Mouse (Mus musculus) CH12F3 (cell line): Measurements from ENCODE around the gene Tas1r1.
"Not testable (repeated sequence)": the region's sequence is repeated elsewhere in the genome, so short reads cannot be mapped to it uniquely, and the experiment has no call there.

ENCODE experiments used
- in situ Hi-C: fragments of 300-500 bp; cut with MboI; formaldehyde crosslinking; loops from 2 replicates; pipeline ENCODE4 v1.14.3; 2020; ENCODE audit warnings: low sequenced_read_pairs

The Tas1r1 gene

GRCm38 (mm10) chr4:152044609-152045008 is 6.2 kb upstream of the Tas1r1 start:
- in situ Hi-C loops, result no loop called here

GRCm38 (mm10) chr4:152043171-152043570 is 4.8 kb upstream of the Tas1r1 start:
- in situ Hi-C loops, result no loop called here

- in situ Hi-C loops, result no loop called here
Observed at GRCm38 (mm10) chr4:152041924-152042641, 3.7 kb upstream of the Tas1r1 start.

GRCm38 (mm10) chr4:152039831-152040310 is 1.5 kb upstream of the Tas1r1 start:
- in situ Hi-C loops, result no loop called here

- in situ Hi-C loops, result no loop called here
Observed at GRCm38 (mm10) chr4:152038985-152039830, 840 bp upstream of the Tas1r1 start, which contains the start of gene Nol9. Gene Nol9 (plus strand): TSS chr4:152039321.

- in situ Hi-C loops, result not testable (repeated sequence)
Observed at GRCm38 (mm10) chr4:152036464-152036863, 1.9 kb downstream of the Tas1r1 start.

- in situ Hi-C loops, result no loop called here
Observed at GRCm38 (mm10) chr4:152032922-152033321, 5.4 kb downstream of the Tas1r1 start.

GRCm38 (mm10) chr4:152029997-152030396 is 8.4 kb downstream of the Tas1r1 start:
- in situ Hi-C loops, result no loop called here

- in situ Hi-C loops, result no loop called here
Observed at GRCm38 (mm10) chr4:152029087-152029486, 9.3 kb downstream of the Tas1r1 start.

- in situ Hi-C loops, result no loop called here
Observed at GRCm38 (mm10) chr4:152028456-152028855, 9.9 kb downstream of the Tas1r1 start.

- in situ Hi-C loops, result no loop called here
Observed at GRCm38 (mm10) chr4:152027524-152027923, 10.8 kb downstream of the Tas1r1 start, which contains the start of gene Zbtb48. Gene Zbtb48 (minus strand): TSS chr4:152027671.

- in situ Hi-C loops, result no loop called here
Observed at GRCm38 (mm10) chr4:152026751-152027508, 11.4 kb downstream of the Tas1r1 start.

- in situ Hi-C loops, result no loop called here
Observed at GRCm38 (mm10) chr4:152024525-152024924, 13.8 kb downstream of the Tas1r1 start.

- in situ Hi-C loops, result no loop called here
Observed at GRCm38 (mm10) chr4:152022506-152022905, 15.9 kb downstream of the Tas1r1 start.

GRCm38 (mm10) chr4:152021568-152022097 is 16.7 kb downstream of the Tas1r1 start:
- in situ Hi-C loops, result no loop called here

- in situ Hi-C loops, result no loop called here
Observed at GRCm38 (mm10) chr4:152020024-152020423, 18.3 kb downstream of the Tas1r1 start.

GRCm38 (mm10) chr4:152019073-152019472 is 19.3 kb downstream of the Tas1r1 start:
- in situ Hi-C loops, result no loop called here

GRCm38 (mm10) chr4:152013036-152013813 is 25.1 kb downstream of the Tas1r1 start:
- in situ Hi-C loops, result no loop called here

- in situ Hi-C loops, result no loop called here
Observed at GRCm38 (mm10) chr4:152012109-152012508, 26.3 kb downstream of the Tas1r1 start.

GRCm38 (mm10) chr4:152011171-152011760 is 27.1 kb downstream of the Tas1r1 start:
- in situ Hi-C loops, result no loop called here
